Mouse (Mus musculus) limb, embryonic 14.5 days (tissue): ENCODE data around the gene Tnrc18. TPM values are rescaled to one million over a fixed set of nuclear protein-coding genes. Genes with fewer than 3 reads are reported as not detected.

ENCODE experiments used
- ATAC-seq: fragments of 200-750 bp; cut with Nextera tagmentation; 2 replicates; pipeline ENCODE4 v1.8.0; 2017; ENCODE audit warnings: low read depth, moderate number of reproducible peaks, moderate TSS enrichment; ENCODE audit not compliant: low FRiP score
- DNase-seq: peaks from one replicate; pipeline ENCODE4 v3.0.0-alpha.2; 2015; ENCODE audit warnings: low spot score
- H3K27ac ChIP-seq: fragments of 300-500 bp; sonication (generic); replicated peaks from 2 replicates; pipeline ENCODE4 v1.5.1; 2014; ENCODE audit warnings: low read depth, mild to moderate bottlenecking, low read length, moderate library complexity, mixed read lengths
- H3K27me3 ChIP-seq: fragments of 300-500 bp; sonication (generic); 2 replicates; pipeline ENCODE4 v1.6.1; 2014; ENCODE audit warnings: low read length, mixed read lengths; ENCODE audit not compliant: control insufficient read depth, insufficient read depth
- H3K36me3 ChIP-seq: fragments of 300-500 bp; sonication (generic); 2 replicates; pipeline ENCODE4 v1.6.1; 2014; ENCODE audit warnings: mild to moderate bottlenecking, low read length, moderate library complexity, mixed read lengths; ENCODE audit not compliant: control insufficient read depth, insufficient read depth
- H3K4me1 ChIP-seq: fragments of 300-500 bp; sonication (generic); 2 replicates; pipeline ENCODE4 v1.6.1; 2014; ENCODE audit warnings: antibody characterized with exemption, low read length, mixed read lengths; ENCODE audit not compliant: control insufficient read depth, insufficient read depth
- H3K4me2 ChIP-seq: fragments of 300-500 bp; sonication (generic); replicated peaks from 2 replicates; pipeline ENCODE4 v1.6.1; 2014; ENCODE audit warnings: low read depth, mild to moderate bottlenecking, low read length, moderate library complexity; ENCODE audit not compliant: severe bottlenecking
- H3K4me3 ChIP-seq: fragments of 300-500 bp; sonication (generic); replicated peaks from 2 replicates; pipeline ENCODE4 v1.5.1; 2014; ENCODE audit warnings: low read length
- H3K9ac ChIP-seq: fragments of 300-500 bp; sonication (generic); 2 replicates; pipeline ENCODE4 v1.6.1; 2014; ENCODE audit warnings: mild to moderate bottlenecking, low read depth, low read length, moderate library complexity; ENCODE audit not compliant: severe bottlenecking
- H3K9me3 ChIP-seq: fragments of 300-500 bp; sonication (generic); 2 replicates; pipeline ENCODE4 v1.6.1; 2016; ENCODE audit warnings: low read length; ENCODE audit not compliant: control insufficient read depth
- POLR2A ChIP-seq: fragments of 200-500 bp; IDR thresholded peaks from 2 replicates; pipeline ENCODE4 v1.8.0; 2012; ENCODE audit warnings: inconsistent platforms, mild to moderate bottlenecking, moderate library complexity, borderline replicate concordance; ENCODE audit not compliant: insufficient read depth, insufficient read length; ENCODE audit errors: extremely low read depth
- WGBS: fragments of 180-500 bp; shearing (Covaris S2); extraction: QIAGEN DNeasy Blood & Tissue Kit; methylation state at CpG from one replicate; pipeline ENCODE4 v1.1.7; 2014; 5-methylcytosine and 5-hydroxymethylcytosine counted together
- polyA plus RNA-seq, 2 experiments: library from polyadenylated mRNA; depleted of rRNA in 1 of 2; stranded (reverse) in 1 of 2; unstranded in 1 of 2; fragments of >200 nt; fragmentation: Nextera tagmentation in 1 of 2; extraction: Ambion mirVana in 1 of 2; gene quantifications; 2 replicates each; pipeline versions ENCODE4 v1.2.1 to v1.2.3; 2012 to 2014

Tnrc18 gene
- polyA plus RNA-seq, 2 experiments, result 46.6 to 61.1 TPM

GRCm38 (mm10) chr5:142719897-142720296, 97.6 kb downstream of the Tnrc18 start:
- no peaks in the 10 kb centered on the region for H3K27me3 ChIP-seq
- DNase-seq (no peak), ATAC-seq (no peak)
- H3K9me3 ChIP-seq, result no peaks in the 10 kb centered on the region
- H3K4me3 ChIP-seq, result no peak overlapping the region
- no peak for TF ChIP-seq POLR2A
- H3K27ac ChIP-seq, result no peak overlapping the region
- 79% methylated on average over 13 of the region's 13 CpGs for WGBS
- no peak overlapping the region for H3K4me2 ChIP-seq
- peaks cover 4% of the 10 kb centered on the region; the same call in 1 of the 2 replicates for H3K36me3 ChIP-seq
- no peak overlapping the region for H3K9ac ChIP-seq
- H3K4me1 ChIP-seq, result no peaks in the 10 kb centered on the region

DNA sequence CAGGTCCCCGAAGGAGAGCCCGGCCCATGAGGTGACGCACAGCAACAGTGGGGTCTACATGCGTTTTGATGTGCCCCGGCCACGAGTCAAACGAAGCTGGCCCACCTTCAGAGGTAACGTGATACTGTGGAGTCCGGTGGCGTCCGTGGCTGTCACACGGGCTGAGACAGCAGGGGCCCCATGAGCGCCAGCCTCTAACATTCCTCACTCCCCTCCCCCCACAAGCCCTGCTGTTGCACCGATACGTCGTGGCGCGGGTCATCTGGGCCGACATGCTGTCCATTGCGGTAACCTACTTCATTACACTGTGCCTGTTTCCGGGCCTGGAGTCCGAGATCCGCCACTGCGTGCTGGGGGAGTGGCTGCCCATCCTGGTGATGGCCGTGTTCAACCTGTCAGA, 99.0 kb downstream of the Tnrc18 start:
- 0 out of 2 replicates have a peak, but pooled peaks have one; percentile 19 for ATAC-seq
- H3K36me3 ChIP-seq, result no peaks in the 10 kb centered on the region
- no peaks in the 10 kb centered on the region for H3K9me3 ChIP-seq
- DNase-seq, result no peak
- WGBS, result 61% methylated on average over 25 of the region's 25 CpGs
- TF ChIP-seq POLR2A, result no peak
- H3K4me1 ChIP-seq, result no peaks in the 10 kb centered on the region
- no peak overlapping the region for H3K9ac ChIP-seq
- no peak overlapping the region for H3K4me2 ChIP-seq
- no peaks in the 10 kb centered on the region for H3K27me3 ChIP-seq
- no peak overlapping the region for H3K27ac ChIP-seq
- no peak overlapping the region for H3K4me3 ChIP-seq

DNA sequence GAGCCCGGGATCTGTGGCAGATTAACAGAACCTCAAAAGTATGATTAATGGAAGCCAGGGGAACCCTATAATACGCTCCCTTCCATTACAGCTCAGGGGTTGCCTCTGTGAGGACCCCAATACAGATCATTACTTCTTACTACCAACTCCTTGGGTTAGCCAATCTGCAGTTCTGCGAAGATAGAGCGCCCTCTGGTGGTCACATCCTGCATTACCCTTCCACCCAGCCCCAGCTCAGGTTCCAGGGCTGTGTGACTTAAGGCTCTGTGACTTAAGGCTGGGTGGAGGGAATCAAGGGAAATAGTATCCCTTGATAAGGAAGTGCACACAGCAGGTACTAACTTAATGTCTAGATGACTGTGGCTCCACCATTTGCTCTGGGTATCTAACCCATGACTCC, 99.4 kb downstream of the Tnrc18 start:
- Histone ChIP-seq H3K27me3 (no peaks in the 10 kb centered on the region), H3K4me1 (no peaks in the 10 kb centered on the region), H3K9ac (no peak overlapping the region), H3K4me3 (no peak overlapping the region), H3K27ac (no peak overlapping the region), H3K4me2 (no peak overlapping the region), H3K36me3 (no peaks in the 10 kb centered on the region), H3K9me3 (no peaks in the 10 kb centered on the region)
- peak; percentile 63 for DNase-seq
- peak; percentile 45; the same call in 1 of the 2 replicates for ATAC-seq
- TF ChIP-seq POLR2A, result no peak
- 32% methylated on average over 4 of the region's 4 CpGs for WGBS

DNA sequence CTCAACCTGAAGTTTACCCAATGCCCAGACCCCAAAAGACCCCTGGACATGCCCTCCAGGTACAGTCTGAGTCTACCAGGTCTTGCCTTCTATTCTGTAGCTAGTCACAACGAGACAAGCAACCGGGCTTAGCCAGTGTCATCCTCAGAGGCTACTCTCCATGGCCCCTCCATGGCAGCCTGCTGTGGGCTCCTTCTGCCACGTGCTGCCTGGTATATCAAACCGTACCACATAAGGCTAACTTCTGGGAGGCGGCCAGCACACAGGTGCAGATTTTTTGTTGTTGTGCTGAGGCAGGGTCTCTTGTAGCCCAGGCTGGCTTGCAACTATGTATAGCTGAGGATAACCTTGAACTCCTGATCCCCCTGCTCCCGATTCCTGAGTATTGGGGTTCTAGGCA, 101.4 kb downstream of the Tnrc18 start:
- ATAC-seq (no peak), DNase-seq (no peak)

GRCm38 (mm10) chr5:142715059-142715458, 102.4 kb downstream of the Tnrc18 start:
- Histone ChIP-seq H3K9ac (no peak overlapping the region), H3K36me3 (no peaks in the 10 kb centered on the region), H3K4me2 (no peak overlapping the region), H3K27ac (no peak overlapping the region), H3K4me3 (no peak overlapping the region), H3K9me3 (no peaks in the 10 kb centered on the region), H3K27me3 (no peaks in the 10 kb centered on the region), H3K4me1 (no peaks in the 10 kb centered on the region)
- 89% methylated on average over 9 of the region's 9 CpGs for WGBS
- no peak for DNase-seq
- ATAC-seq, result no peak
- no peak for TF ChIP-seq POLR2A

More for the DNA sequence above, 101.4 kb downstream of the Tnrc18 start:
- TF ChIP-seq POLR2A, result no peak
- Histone ChIP-seq H3K4me1 (no peaks in the 10 kb centered on the region), H3K4me3 (no peak overlapping the region), H3K4me2 (no peak overlapping the region), H3K27ac (no peak overlapping the region), H3K9ac (no peak overlapping the region), H3K36me3 (no peaks in the 10 kb centered on the region), H3K9me3 (no peaks in the 10 kb centered on the region), H3K27me3 (no peaks in the 10 kb centered on the region)
- WGBS, result 82% methylated on average over 6 of the region's 6 CpGs

DNA sequence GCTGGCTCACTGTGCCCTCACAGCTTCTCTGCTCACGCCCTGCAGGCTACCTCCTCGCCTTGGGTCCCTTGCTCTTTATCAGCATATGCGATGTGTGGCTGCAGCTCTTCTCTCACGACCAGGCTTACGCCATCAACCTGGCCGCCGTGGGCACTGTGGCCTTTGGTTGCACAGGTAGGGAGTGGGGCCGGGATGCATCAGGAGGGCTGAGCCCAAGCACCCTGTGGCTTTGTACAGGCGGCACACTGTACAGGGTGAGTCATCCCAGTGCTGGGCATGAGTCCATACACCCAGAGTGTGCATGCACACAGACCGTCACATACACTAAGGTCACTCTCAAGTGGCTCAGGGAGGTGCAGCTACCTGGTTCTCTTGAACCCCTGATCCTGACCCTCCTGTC, 103.5 kb downstream of the Tnrc18 start:
- Histone ChIP-seq H3K4me1 (no peaks in the 10 kb centered on the region), H3K9ac (no peak overlapping the region), H3K4me3 (no peak overlapping the region), H3K27ac (no peak overlapping the region), H3K4me2 (no peak overlapping the region), H3K9me3 (no peaks in the 10 kb centered on the region), H3K27me3 (no peaks in the 10 kb centered on the region), H3K36me3 (no peaks in the 10 kb centered on the region)
- ATAC-seq, result no peak
- 87% methylated on average over 10 of the region's 10 CpGs for WGBS
- DNase-seq, result no peak
- TF ChIP-seq POLR2A, result no peak
